8 mouse cellular contexts compared by ENCODE assay signal in the genomic region with DNA sequence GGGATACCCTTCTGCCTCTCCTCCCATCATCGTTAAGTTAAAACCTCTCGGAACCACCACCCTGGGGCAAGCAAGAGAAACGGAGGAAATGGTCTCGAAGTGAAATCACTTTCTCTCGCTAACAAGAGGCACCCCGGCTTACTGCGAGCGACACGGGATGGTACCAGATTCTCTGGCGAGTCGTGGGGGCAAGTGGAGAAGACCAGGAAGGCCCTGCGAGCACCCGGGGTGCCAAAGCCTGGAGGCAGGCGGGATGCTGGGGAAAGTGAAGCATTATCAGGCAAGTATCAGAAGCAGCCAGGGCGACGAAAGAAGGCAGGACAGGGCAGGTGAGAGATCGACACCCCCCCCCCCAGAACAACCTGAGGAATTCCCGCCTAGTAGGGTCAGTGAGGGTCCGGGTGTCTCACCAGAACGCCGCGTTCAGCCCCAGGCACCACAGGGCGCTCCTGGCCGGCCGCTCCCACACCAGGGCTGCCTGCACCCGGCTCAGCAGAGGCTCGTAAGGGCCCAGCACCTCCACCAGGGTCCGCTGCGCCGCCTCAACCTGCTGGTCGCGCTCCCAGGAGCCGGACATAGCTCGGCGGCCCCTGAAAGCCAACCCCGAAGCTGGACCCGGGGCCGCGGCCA. TPM values are rescaled to one million over a fixed set of nuclear protein-coding genes. Genes with fewer than 3 reads are reported as not detected.
DNase-seq lines count a peak whose midpoint lies in the region; ATAC-seq and TF ChIP-seq lines count a peak whose summit lies in the region.

No protein-coding gene starts in this region.

- under 1% methylated on average over 39 of the region's 39 CpGs for WGBS in kidney, embryonic 16.5 days
- under 1% methylated on average over 39 of the region's 39 CpGs for WGBS in forebrain, embryonic 16.5 days
- under 1% methylated on average over 39 of the region's 39 CpGs for WGBS in liver, embryonic 14.5 days (ENCODE audit: insufficient replicate concordance)
- under 1% methylated on average over 35 of the region's 39 CpGs for WGBS in stomach, embryonic 15.5 days

- H3K27ac ChIP-seq in kidney, embryonic 16.5 days (ENCODE audit: low read length): peak overlapping the region; percentile 92
- H3K27ac ChIP-seq in forebrain, embryonic 16.5 days (ENCODE audit: low read length): peak overlapping the region; percentile 87
- H3K27ac ChIP-seq in liver, embryonic 14.5 days: peak overlapping the region; percentile 74
- H3K27ac ChIP-seq in stomach, embryonic 15.5 days: peak overlapping the region; percentile 90

- no peaks in the 10 kb centered on the region for H3K9me3 ChIP-seq in kidney, embryonic 16.5 days (ENCODE audit: low read length)
- H3K9me3 ChIP-seq in forebrain, embryonic 16.5 days (ENCODE audit: control insufficient read depth, low read length): no peaks in the 10 kb centered on the region
- no peaks in the 10 kb centered on the region for H3K9me3 ChIP-seq in liver, embryonic 14.5 days (ENCODE audit: control insufficient read depth, low read length)
- H3K9me3 ChIP-seq in stomach, embryonic 15.5 days: no peaks in the 10 kb centered on the region

- ATAC-seq in kidney, embryonic 16.5 days (ENCODE audit: low FRiP score, low TSS enrichment): peak; percentile 79; the same call in 1 of the 2 replicates
- ATAC-seq in activated CD4-positive, CD25-positive, alpha-beta regulatory T cell, adult 4 months: peak; percentile 37
- peak; percentile 67 for ATAC-seq in forebrain, embryonic 16.5 days
- peak; percentile 77 for ATAC-seq in liver, embryonic 14.5 days (ENCODE audit: insufficient read depth)
- ATAC-seq in stomach, embryonic 15.5 days (ENCODE audit: insufficient read depth, low FRiP score, low read depth): peak; percentile 73

- H3K9ac ChIP-seq in kidney, embryonic 16.5 days (replicated peaks; ENCODE audit: low read length): peak overlapping the region; percentile 94
- H3K9ac ChIP-seq in forebrain, embryonic 16.5 days (replicated peaks; ENCODE audit: low read depth, low read length): peak overlapping the region; percentile 97
- H3K9ac ChIP-seq in liver, embryonic 14.5 days (replicated peaks): peak overlapping the region; percentile 81
- peak overlapping the region; percentile 96 for H3K9ac ChIP-seq in stomach, embryonic 15.5 days

- H3K4me3 ChIP-seq in kidney, embryonic 16.5 days (ENCODE audit: low read length): peak overlapping the region; percentile 96
- peak overlapping the region; percentile 91 for H3K4me3 ChIP-seq in forebrain, embryonic 16.5 days (replicated peaks; ENCODE audit: low read length)
- peak overlapping the region; percentile 71 to 81 for H3K4me3 ChIP-seq in liver, embryonic 14.5 days (ENCODE audit: insufficient read depth in 1 of 2, low read depth in 2 of 2, low read length in 2 of 2)
- peak overlapping the region; percentile 99 for H3K4me3 ChIP-seq in stomach, embryonic 15.5 days (replicated peaks)

- no peaks in the 10 kb centered on the region for H3K27me3 ChIP-seq in kidney, embryonic 16.5 days (ENCODE audit: insufficient read depth, low read length)
- H3K27me3 ChIP-seq in forebrain, embryonic 16.5 days (replicated peaks; ENCODE audit: control insufficient read depth, insufficient read depth, low read length): no peaks in the 10 kb centered on the region
- no peaks in the 10 kb centered on the region for H3K27me3 ChIP-seq in liver, embryonic 14.5 days (ENCODE audit: control insufficient read depth, insufficient read depth, low read length)
- no peaks in the 10 kb centered on the region for H3K27me3 ChIP-seq in stomach, embryonic 15.5 days (replicated peaks)

- TF ChIP-seq CTCF in liver, embryonic 14.5 days (IDR thresholded peaks at IDR 0.05; ENCODE audit: low read depth): peak; percentile 52

- H3K4me1 ChIP-seq in kidney, embryonic 16.5 days (ENCODE audit: insufficient read depth, low read length): peaks cover 41% of the 10 kb centered on the region
- peaks cover 42% of the 10 kb centered on the region for H3K4me1 ChIP-seq in forebrain, embryonic 16.5 days (replicated peaks; ENCODE audit: control insufficient read depth, insufficient read depth, low read length)
- peaks cover 13 to 18% of the 10 kb centered on the region in 2 experiments for H3K4me1 ChIP-seq in liver, embryonic 14.5 days (replicated peaks; ENCODE audit: control insufficient read depth in 2 of 2, insufficient read depth in 2 of 2, low read length in 1 of 2)
- peaks cover 16% of the 10 kb centered on the region for H3K4me1 ChIP-seq in stomach, embryonic 15.5 days

- H3K4me2 ChIP-seq in kidney, embryonic 16.5 days (replicated peaks; ENCODE audit: low read depth, low read length): peak overlapping the region; percentile 87
- peak overlapping the region; percentile 95 for H3K4me2 ChIP-seq in forebrain, embryonic 16.5 days (ENCODE audit: low read length)
- H3K4me2 ChIP-seq in liver, embryonic 14.5 days (ENCODE audit: low read depth): peak overlapping the region; percentile 91
- H3K4me2 ChIP-seq in stomach, embryonic 15.5 days: peak overlapping the region; percentile 93

- no peak for TF ChIP-seq EP300 in liver, embryonic 14.5 days (IDR thresholded peaks at IDR 0.05; ENCODE audit: low read depth)

- peaks cover 16% of the 10 kb centered on the region; the same call in 1 of the 2 replicates for H3K36me3 ChIP-seq in kidney, embryonic 16.5 days (ENCODE audit: insufficient read depth, low read length)
- peaks cover 6% of the 10 kb centered on the region; the same call in 1 of the 2 replicates for H3K36me3 ChIP-seq in forebrain, embryonic 16.5 days (ENCODE audit: control insufficient read depth, insufficient read depth)
- no peaks in the 10 kb centered on the region for H3K36me3 ChIP-seq in liver, embryonic 14.5 days (replicated peaks; ENCODE audit: control insufficient read depth, insufficient read depth, low read depth)
- peaks cover 9% of the 10 kb centered on the region; the same call in 1 of the 2 replicates for H3K36me3 ChIP-seq in stomach, embryonic 15.5 days

- no peak for DNase-seq in kidney, adult 8-10 months
- DNase-seq in liver, embryonic 14.5 days (ENCODE audit: low read depth in 3 of 3, low spot score in 3 of 3): no peak
- no peak for DNase-seq in right cerebral cortex, adult 2 months (ENCODE audit: low spot score in 2 of 2)
- DNase-seq in right cerebral cortex, adult 18-20 months: no peak

RNA-seq across cellular contexts. Expression of a gene that starts 0.4 kb away (rescaled TPM):
- polyA plus RNA-seq in kidney, embryonic 16.5 days (2015; fragmentation: Nextera tagmentation; extraction: Ambion mirVana): 21.9 and 23.2 TPM in 2 replicates
- 10 to 100 TPM; 14.4 to 24.7 TPM for polyA plus RNA-seq in activated CD4-positive, CD25-positive, alpha-beta regulatory T cell, adult 4 months (2017; shearing (Covaris generic))
- polyA plus RNA-seq in forebrain, embryonic 16.5 days (2015; fragmentation: Nextera tagmentation; extraction: Ambion mirVana): 24.5 and 25.2 TPM in 2 replicates
- 19.3 and 20.4 TPM in 2 replicates for polyA plus RNA-seq in liver, embryonic 14.5 days (2012; rRNA removed)
- 5.3 and 6.7 TPM in 2 replicates for polyA plus RNA-seq in liver, embryonic 14.5 days (2014; fragmentation: Nextera tagmentation; extraction: Ambion mirVana)
- polyA plus RNA-seq in stomach, embryonic 15.5 days (2015; fragmentation: Nextera tagmentation; extraction: Ambion mirVana): 21.0 and 21.3 TPM in 2 replicates

RNA-seq across cellular contexts. Expression of a gene that starts 0.5 kb away (rescaled TPM):
- 98.1 and 98.2 TPM in 2 replicates for polyA plus RNA-seq in kidney, embryonic 16.5 days (2015; fragmentation: Nextera tagmentation; extraction: Ambion mirVana)
- 10 to 100 TPM; 17.7 to 26.8 TPM for polyA plus RNA-seq in activated CD4-positive, CD25-positive, alpha-beta regulatory T cell, adult 4 months (2017; shearing (Covaris generic))
- polyA plus RNA-seq in forebrain, embryonic 16.5 days (2015; fragmentation: Nextera tagmentation; extraction: Ambion mirVana): 90.7 and 93.0 TPM in 2 replicates
- 12.4 and 13.8 TPM in 2 replicates for polyA plus RNA-seq in liver, embryonic 14.5 days (2012; rRNA removed)
- 32.0 and 32.4 TPM in 2 replicates for polyA plus RNA-seq in liver, embryonic 14.5 days (2014; fragmentation: Nextera tagmentation; extraction: Ambion mirVana)
- 58.5 and 64.0 TPM in 2 replicates for polyA plus RNA-seq in stomach, embryonic 15.5 days (2015; fragmentation: Nextera tagmentation; extraction: Ambion mirVana)

RNA-seq across cellular contexts. Expression of a gene that starts 24.0 kb away (rescaled TPM):
- polyA plus RNA-seq in kidney, embryonic 16.5 days (2015; fragmentation: Nextera tagmentation; extraction: Ambion mirVana): 40.0 and 40.1 TPM in 2 replicates
- polyA plus RNA-seq in activated CD4-positive, CD25-positive, alpha-beta regulatory T cell, adult 4 months (2017; shearing (Covaris generic)): 10 to 100 TPM; 12.3 to 13.4 TPM
- polyA plus RNA-seq in forebrain, embryonic 16.5 days (2015; fragmentation: Nextera tagmentation; extraction: Ambion mirVana): 37.3 and 43.6 TPM in 2 replicates
- 7.3 and 16.8 TPM in 2 replicates for polyA plus RNA-seq in liver, embryonic 14.5 days (2012; rRNA removed)
- 21.6 and 22.0 TPM in 2 replicates for polyA plus RNA-seq in liver, embryonic 14.5 days (2014; fragmentation: Nextera tagmentation; extraction: Ambion mirVana)
- 26.9 and 27.6 TPM in 2 replicates for polyA plus RNA-seq in stomach, embryonic 15.5 days (2015; fragmentation: Nextera tagmentation; extraction: Ambion mirVana)

RNA-seq across cellular contexts. Expression of a gene that starts 32.2 kb away (rescaled TPM):
- 51.9 and 58.9 TPM in 2 replicates for polyA plus RNA-seq in kidney, embryonic 16.5 days (2015; fragmentation: Nextera tagmentation; extraction: Ambion mirVana)
- polyA plus RNA-seq in activated CD4-positive, CD25-positive, alpha-beta regulatory T cell, adult 4 months (2017; shearing (Covaris generic)): 10 to 100 TPM; 51.8 to 71.5 TPM
- 94.6 and 102 TPM in 2 replicates for polyA plus RNA-seq in forebrain, embryonic 16.5 days (2015; fragmentation: Nextera tagmentation; extraction: Ambion mirVana)
- polyA plus RNA-seq in liver, embryonic 14.5 days (2012; rRNA removed): 16.8 and 18.6 TPM in 2 replicates
- 21.9 and 26.8 TPM in 2 replicates for polyA plus RNA-seq in liver, embryonic 14.5 days (2014; fragmentation: Nextera tagmentation; extraction: Ambion mirVana)
- polyA plus RNA-seq in stomach, embryonic 15.5 days (2015; fragmentation: Nextera tagmentation; extraction: Ambion mirVana): 50.7 and 54.5 TPM in 2 replicates

RNA-seq across cellular contexts. Expression of a gene that starts 36.5 kb away (rescaled TPM):
- 4.2 and 4.5 TPM in 2 replicates for polyA plus RNA-seq in kidney, embryonic 16.5 days (2015; fragmentation: Nextera tagmentation; extraction: Ambion mirVana)
- polyA plus RNA-seq in activated CD4-positive, CD25-positive, alpha-beta regulatory T cell, adult 4 months (2017; shearing (Covaris generic)): under 1 TPM; 0.68 to 0.94 TPM
- 36.2 and 43.0 TPM in 2 replicates for polyA plus RNA-seq in forebrain, embryonic 16.5 days (2015; fragmentation: Nextera tagmentation; extraction: Ambion mirVana)
- polyA plus RNA-seq in liver, embryonic 14.5 days (2012; rRNA removed): 0.13 and 0.14 TPM in 2 replicates
- not detected in 2 replicates for polyA plus RNA-seq in liver, embryonic 14.5 days (2014; fragmentation: Nextera tagmentation; extraction: Ambion mirVana)
- 3.4 and 3.8 TPM in 2 replicates for polyA plus RNA-seq in stomach, embryonic 15.5 days (2015; fragmentation: Nextera tagmentation; extraction: Ambion mirVana)
